Mouse (Mus musculus) heart, embryonic 16.5 days (tissue): ENCODE measurements around the gene Prrc2a. TPM values are rescaled to one million over a fixed set of nuclear protein-coding genes. Genes with fewer than 3 reads are reported as not detected.

ENCODE experiments used
- ATAC-seq: fragments of 200-750 bp; cut with Nextera tagmentation; replicated peaks from 2 replicates; pipeline ENCODE4 v1.8.0; 2017; ENCODE audit warnings: moderate number of reproducible peaks; ENCODE audit not compliant: insufficient read depth, low FRiP score; ENCODE audit errors: extremely low read depth
- H3K27ac ChIP-seq: fragments of 300-500 bp; sonication (generic); 2 replicates; pipeline ENCODE4 v1.5.1; 2014; ENCODE audit warnings: mild to moderate bottlenecking, low read length, control low read depth, moderate library complexity
- H3K27me3 ChIP-seq: fragments of 300-500 bp; sonication (generic); 2 replicates; pipeline ENCODE4 v1.6.1; 2014; ENCODE audit warnings: low read length, mixed read lengths; ENCODE audit not compliant: control insufficient read depth, insufficient read depth
- H3K36me3 ChIP-seq: fragments of 300-500 bp; sonication (generic); 2 replicates; pipeline ENCODE4 v1.6.1; 2014; ENCODE audit not compliant: control insufficient read depth, insufficient read depth
- H3K4me1 ChIP-seq: fragments of 300-500 bp; sonication (generic); 2 replicates; pipeline ENCODE4 v1.6.1; 2014; ENCODE audit warnings: low read length, mixed read lengths; ENCODE audit not compliant: control insufficient read depth, insufficient read depth
- H3K4me2 ChIP-seq: fragments of 300-500 bp; sonication (generic); 2 replicates; pipeline ENCODE4 v1.6.1; 2014; ENCODE audit warnings: low read depth, mild to moderate bottlenecking, control low read depth, low read length
- H3K4me3 ChIP-seq: fragments of 300-500 bp; sonication (generic); 2 replicates; pipeline ENCODE4 v1.5.1; 2014; ENCODE audit warnings: mild to moderate bottlenecking, control low read depth, low read length
- H3K9ac ChIP-seq: fragments of 300-500 bp; sonication (generic); 2 replicates; pipeline ENCODE4 v1.6.1; 2014; ENCODE audit warnings: low read length, control low read depth
- H3K9me3 ChIP-seq: fragments of 300-500 bp; sonication (generic); replicated peaks from 2 replicates; pipeline ENCODE4 v1.6.1; 2016; ENCODE audit warnings: low read length; ENCODE audit not compliant: control insufficient read depth
- WGBS: fragments of 180-500 bp; shearing (Covaris S2); extraction: QIAGEN DNeasy Blood & Tissue Kit; methylation state at CpG from one replicate; pipeline ENCODE4 v1.1.7; 2014; 5-methylcytosine and 5-hydroxymethylcytosine counted together
- polyA plus RNA-seq: library from polyadenylated mRNA; unstranded; fragments of >200 nt; fragmentation: Nextera tagmentation; extraction: Ambion mirVana; gene quantifications from 2 replicates; pipeline ENCODE4 v1.2.1, GENCODE M21; 2015

Prrc2a gene
- 103 and 113 TPM in 2 replicates for polyA plus RNA-seq

DNA sequence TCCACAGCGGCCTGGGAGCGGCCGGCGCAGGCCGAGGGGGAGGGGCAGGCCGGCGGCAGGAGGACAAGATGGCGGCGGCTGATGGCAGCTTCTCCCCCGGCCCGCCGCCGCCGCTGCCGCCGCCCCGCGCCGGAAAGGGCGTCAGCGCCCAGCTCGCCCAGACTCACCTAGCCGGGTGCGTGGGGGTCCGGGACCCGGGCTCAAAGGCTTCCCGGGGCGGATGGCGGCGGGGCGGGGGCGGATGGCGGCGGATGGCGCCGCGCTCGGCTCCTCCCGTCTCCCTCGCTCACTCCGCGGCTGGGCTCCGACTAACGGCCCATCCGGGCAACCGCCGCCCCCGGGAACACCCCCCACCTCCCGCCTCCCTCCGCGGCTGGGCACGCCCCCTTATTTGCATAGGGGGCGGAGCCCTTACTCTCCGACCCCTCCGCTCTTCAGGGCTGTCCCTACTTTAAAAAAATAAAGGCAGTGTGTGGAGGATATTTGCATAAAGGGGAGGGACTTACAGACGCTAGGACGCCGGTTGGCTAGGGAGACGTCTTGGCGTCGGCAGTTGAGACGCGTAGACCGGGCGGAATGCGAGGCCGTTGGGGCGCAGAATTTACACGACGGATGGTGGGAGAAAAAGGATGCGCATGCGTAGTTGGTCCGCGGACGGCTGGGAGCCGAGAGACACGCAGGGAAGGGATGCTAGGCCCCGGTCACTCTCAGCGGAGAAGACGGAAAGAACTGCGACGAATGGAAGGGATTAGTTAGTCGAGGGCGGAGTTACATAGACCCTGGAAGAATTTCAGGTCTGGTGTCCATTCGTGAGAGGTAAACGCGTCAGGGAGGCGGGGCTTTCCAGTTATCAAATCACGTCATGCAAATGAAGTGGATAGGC is at the start of gene Prrc2a:
TSS of gene Prrc2a (minus strand) at position 330 of the 883 bp plus-strand sequence.
- Histone ChIP-seq H3K27me3 (no peaks in the 10 kb centered on the region), H3K4me2 (peak within 1 kb of the TSS; percentile 88), H3K4me3 (peak within 1 kb of the TSS; percentile 90), H3K36me3 (peaks cover 24% of the 10 kb centered on the region), H3K9me3 (no peaks in the 10 kb centered on the region), H3K9ac (peak within 1 kb of the TSS; percentile 100), H3K27ac (peak within 1 kb of the TSS; percentile 95), H3K4me1 (peaks cover 23% of the 10 kb centered on the region)
- ATAC-seq, result peak; percentile 95
- under 1% methylated on average over 68 of the region's 89 CpGs for WGBS

DNA sequence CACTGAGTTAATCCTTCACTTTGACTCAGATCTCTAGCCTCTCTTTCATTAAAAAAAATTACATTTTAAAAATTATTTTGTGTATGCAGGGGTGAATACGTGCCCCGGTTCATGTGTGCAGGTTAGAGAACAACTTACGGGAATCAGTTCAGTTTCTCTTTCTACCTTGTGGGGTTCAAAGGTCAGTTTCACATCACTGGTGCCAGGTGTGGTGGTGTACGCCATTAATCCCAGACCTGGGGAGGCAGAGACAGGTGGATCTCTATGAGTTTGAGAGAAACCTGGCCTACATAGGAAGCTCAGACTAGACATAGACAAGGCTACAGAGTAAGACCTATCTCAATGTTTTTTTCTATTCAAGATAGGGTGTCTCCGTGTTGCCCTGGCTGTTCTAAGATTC is 48.4 kb upstream of the Prrc2a start:
- no peak overlapping the region for H3K4me2 ChIP-seq
- H3K27me3 ChIP-seq, result 0 out of 2 replicates have a peak, but pooled peaks cover 2% of the 10 kb centered on the region
- WGBS, result 88% methylated on average over 5 of the region's 5 CpGs
- no peak overlapping the region for H3K4me3 ChIP-seq
- H3K9ac ChIP-seq, result no peak overlapping the region
- H3K27ac ChIP-seq, result no peak overlapping the region
- no peaks in the 10 kb centered on the region for H3K9me3 ChIP-seq
- no peak for ATAC-seq
- H3K4me1 ChIP-seq, result no peaks in the 10 kb centered on the region
- no peaks in the 10 kb centered on the region for H3K36me3 ChIP-seq

DNA sequence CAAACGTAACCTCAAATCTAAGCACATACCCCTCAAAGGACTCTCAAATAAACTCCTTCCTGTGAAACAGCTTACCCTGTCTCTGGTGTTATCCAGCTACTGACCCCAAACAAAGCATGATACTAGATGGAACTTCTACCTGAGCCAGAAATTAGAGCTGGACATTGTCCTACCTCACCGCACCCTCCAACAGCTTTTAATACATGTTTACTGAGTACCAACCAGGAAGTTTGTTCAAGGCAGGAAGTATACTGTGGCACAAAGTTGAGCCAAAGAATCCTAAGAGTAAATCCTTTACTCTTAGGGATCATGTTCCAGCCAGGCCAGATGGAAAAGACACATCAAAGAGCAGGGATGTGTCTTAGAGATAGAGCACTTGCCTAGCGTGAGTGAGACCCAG is 45.9 kb upstream of the Prrc2a start:
- no peak overlapping the region for H3K27ac ChIP-seq
- no peaks in the 10 kb centered on the region for H3K36me3 ChIP-seq
- 0 out of 2 replicates have a peak, but pooled peaks cover 2% of the 10 kb centered on the region for H3K27me3 ChIP-seq
- H3K9ac ChIP-seq, result no peak overlapping the region
- 68% methylated on average over 3 of the region's 3 CpGs for WGBS
- no peak overlapping the region for H3K4me3 ChIP-seq
- no peaks in the 10 kb centered on the region for H3K9me3 ChIP-seq
- ATAC-seq, result no peak
- H3K4me1 ChIP-seq, result no peaks in the 10 kb centered on the region
- H3K4me2 ChIP-seq, result no peak overlapping the region

DNA sequence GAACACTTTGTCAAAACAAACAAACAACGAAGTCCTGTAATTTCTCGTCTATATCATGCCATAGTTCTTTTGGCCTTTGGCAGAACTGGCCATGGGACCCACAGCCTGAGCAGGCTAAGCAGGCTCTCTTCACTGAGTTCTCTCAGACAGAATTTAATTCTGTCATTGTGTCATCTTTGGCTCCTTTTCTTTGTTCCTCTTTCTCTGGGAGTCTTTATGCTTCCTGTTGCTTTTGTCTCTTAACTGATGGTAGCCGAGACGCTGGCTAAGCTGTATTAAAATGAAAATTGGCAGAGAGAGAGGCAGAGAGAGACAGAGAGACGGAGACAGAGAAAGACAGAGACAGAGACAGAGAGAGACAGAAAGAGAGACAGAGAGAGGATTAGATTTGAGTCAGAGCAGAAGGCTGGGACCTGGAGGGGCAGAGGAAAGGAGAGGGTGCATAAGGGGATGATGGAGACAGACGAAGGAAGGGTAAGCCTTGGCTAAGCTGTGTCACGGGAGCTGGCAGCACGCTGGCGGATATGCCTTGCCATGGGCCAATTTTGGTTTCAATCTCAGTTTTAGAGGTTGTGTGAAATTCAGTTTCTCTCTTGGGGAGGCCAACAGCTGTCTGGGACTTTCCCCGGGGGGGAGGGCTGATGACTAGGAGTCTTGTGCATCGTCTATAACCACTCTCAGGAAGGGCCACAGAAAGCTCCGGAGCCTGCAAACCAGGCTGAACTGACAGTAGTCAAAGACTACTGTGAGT is 45.3 kb upstream of the Prrc2a start:
- Histone ChIP-seq H3K4me1 (no peaks in the 10 kb centered on the region), H3K27me3 (peaks cover 7% of the 10 kb centered on the region), H3K9me3 (no peaks in the 10 kb centered on the region), H3K27ac (no peak overlapping the region), H3K9ac (no peak overlapping the region), H3K4me2 (no peak overlapping the region), H3K4me3 (no peak overlapping the region), H3K36me3 (no peaks in the 10 kb centered on the region)
- WGBS, result 64% methylated on average over 12 of the region's 12 CpGs
- ATAC-seq, result no peak

DNA sequence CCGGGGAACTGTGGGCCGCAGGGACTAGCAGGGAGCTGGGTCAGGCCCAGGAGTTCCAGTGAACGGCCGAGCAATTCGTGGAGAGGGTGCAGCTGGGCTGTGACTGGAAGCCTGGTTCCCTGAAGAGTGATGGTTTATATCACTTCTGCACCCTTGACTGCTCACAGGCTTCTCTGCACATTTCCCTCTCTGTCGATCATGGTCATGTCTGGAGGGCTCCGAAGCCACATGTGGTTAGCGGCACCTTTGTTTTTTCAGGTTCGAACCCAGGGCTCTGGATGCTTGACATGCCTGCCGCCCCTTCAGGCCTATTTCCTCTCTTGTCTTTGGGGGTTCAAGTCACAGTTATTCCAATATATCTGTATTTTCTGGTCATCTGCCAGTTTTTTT is 40.7 kb upstream of the Prrc2a start:
- Histone ChIP-seq H3K4me3 (no peak overlapping the region), H3K9ac (peak overlapping the region; percentile 53; the same call in 1 of the 2 replicates), H3K9me3 (no peaks in the 10 kb centered on the region), H3K27ac (no peak overlapping the region), H3K27me3 (peaks cover 33% of the 10 kb centered on the region), H3K36me3 (no peaks in the 10 kb centered on the region), H3K4me1 (0 out of 2 replicates have a peak, but pooled peaks cover 4% of the 10 kb centered on the region), H3K4me2 (no peak overlapping the region; the same call in 1 of the 2 replicates)
- no peak for ATAC-seq
- 48% methylated on average over 10 of the region's 10 CpGs for WGBS

DNA sequence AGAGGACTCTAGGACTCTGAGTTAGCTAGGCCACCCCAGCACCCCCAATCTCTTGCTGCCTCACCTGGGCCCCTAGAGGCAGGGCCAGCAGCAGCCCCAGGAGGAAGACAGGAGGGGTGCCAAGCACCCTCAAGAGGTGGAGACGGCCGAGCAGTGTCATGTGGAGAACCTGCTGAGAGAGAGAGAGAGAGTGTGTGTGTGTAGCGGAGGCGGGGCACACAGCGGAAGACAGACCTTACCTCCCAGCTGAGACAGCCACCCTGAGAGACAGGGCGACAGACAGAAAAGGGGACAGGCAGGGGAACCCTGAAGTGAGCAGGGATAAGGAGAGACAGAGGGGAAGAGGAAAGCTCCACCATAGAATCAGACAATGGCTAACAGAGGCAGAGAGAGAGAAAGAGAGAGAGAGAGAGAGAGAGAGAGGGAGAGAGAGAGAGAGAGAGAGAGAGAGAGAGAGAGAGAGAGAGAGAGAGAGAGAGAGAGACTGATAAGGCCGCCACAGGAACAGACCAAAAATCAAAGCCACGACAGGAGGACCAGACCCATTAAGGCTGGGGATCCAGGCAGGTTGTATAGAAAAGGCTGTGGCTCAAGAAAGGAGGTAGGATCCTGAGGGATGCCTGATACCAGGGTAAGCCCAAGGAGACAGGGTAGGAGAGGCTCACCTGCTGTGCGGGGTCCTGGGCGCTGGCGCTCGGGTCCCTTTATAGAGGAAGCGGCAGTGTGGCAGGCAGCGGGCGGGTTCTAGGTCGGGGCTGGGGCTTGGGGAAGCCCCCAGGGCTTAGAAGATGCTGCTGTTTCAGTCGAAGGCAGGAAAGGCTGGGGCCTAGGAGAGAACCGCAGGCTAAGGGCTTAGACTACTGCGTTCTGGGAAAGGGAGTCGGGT is 40.0 kb upstream of the Prrc2a start, which contains the start of gene Lta:
TSS of gene Lta (minus strand) at position 858 of the 886 bp plus-strand sequence.
- WGBS, result 22% methylated on average over 20 of the region's 20 CpGs
- peak within 1 kb of the TSS; percentile 53 for H3K9ac ChIP-seq
- H3K27ac ChIP-seq, result no peak within 1 kb of the TSS
- H3K4me3 ChIP-seq, result no peak within 1 kb of the TSS
- peaks cover 36% of the 10 kb centered on the region for H3K27me3 ChIP-seq
- no peak within 1 kb of the TSS; the same call in 1 of the 2 replicates for H3K4me2 ChIP-seq
- peak; percentile 71; the same call in 1 of the 2 replicates for ATAC-seq
- 0 out of 2 replicates have a peak, but pooled peaks cover 4% of the 10 kb centered on the region for H3K4me1 ChIP-seq
- H3K9me3 ChIP-seq, result no peaks in the 10 kb centered on the region
- H3K36me3 ChIP-seq, result no peaks in the 10 kb centered on the region

DNA sequence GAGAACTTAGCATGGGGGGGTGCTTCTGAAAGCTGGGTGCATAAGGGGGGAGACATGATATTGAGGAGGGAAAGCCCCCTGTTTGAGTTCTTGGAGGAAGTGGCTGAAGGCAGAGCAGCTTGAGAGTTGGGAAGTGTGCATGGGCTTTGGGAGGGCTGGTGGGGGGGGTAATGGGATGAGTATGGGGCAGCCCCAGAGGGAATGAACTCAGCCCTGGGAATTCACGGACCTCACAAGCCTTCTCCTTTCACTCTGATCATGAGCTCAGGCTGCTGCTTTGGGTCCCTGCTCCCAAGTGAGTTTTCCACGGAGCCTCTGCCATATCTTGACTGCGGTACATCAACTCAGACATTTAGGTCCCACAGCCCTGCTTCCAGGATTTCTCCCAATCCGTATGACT is 37.7 kb upstream of the Prrc2a start:
- no peak overlapping the region for H3K27ac ChIP-seq
- 0 out of 2 replicates have a peak, but pooled peaks cover 4% of the 10 kb centered on the region for H3K4me1 ChIP-seq
- no peak overlapping the region for H3K4me2 ChIP-seq
- no peak for ATAC-seq
- WGBS, result 69% methylated on average over 4 of the region's 4 CpGs
- H3K9me3 ChIP-seq, result no peaks in the 10 kb centered on the region
- no peaks in the 10 kb centered on the region for H3K36me3 ChIP-seq
- no peak overlapping the region for H3K4me3 ChIP-seq
- no peak overlapping the region for H3K9ac ChIP-seq
- H3K27me3 ChIP-seq, result peaks cover 39% of the 10 kb centered on the region

DNA sequence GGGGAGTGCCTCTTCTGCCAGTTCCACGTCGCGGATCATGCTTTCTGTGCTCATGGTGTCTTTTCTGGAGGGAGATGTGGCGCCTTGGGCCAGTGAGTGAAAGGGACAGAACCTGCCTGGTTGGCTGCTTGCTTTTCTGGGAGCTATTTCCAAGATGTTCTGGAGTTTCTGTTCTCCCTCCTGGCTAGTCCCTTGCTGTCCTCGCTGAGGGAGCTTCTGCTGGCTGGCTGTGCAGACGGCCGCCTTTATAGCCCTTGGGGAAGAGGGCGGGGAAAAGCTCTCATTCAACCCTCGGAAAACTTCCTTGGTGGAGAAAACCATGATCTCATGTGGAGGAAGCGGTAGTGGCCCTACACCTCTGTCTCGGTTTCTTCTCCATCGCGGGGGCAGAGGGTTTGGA is 37.1 kb upstream of the Prrc2a start, which contains the start of gene Tnf:
TSS of gene Tnf (minus strand) at position 221 of the 400 bp plus-strand sequence.
- Histone ChIP-seq H3K27ac (peak within 1 kb of the TSS; percentile 26; the same call in 1 of the 2 replicates), H3K4me2 (peak within 1 kb of the TSS; percentile 42), H3K4me1 (0 out of 2 replicates have a peak, but pooled peaks cover 4% of the 10 kb centered on the region), H3K27me3 (peaks cover 42% of the 10 kb centered on the region), H3K9ac (0 out of 2 replicates have a peak within 1 kb of the TSS, but pooled peaks have one; percentile 14), H3K4me3 (peak within 1 kb of the TSS; percentile 23), H3K36me3 (no peaks in the 10 kb centered on the region), H3K9me3 (no peaks in the 10 kb centered on the region)
- no peak for ATAC-seq
- 25% methylated on average over 13 of the region's 13 CpGs for WGBS
